Mouse (Mus musculus) liver, adult 2 months (tissue): ENCODE data around the gene Llgl1.

Source experiments
- CTCF ChIP-seq: fragments of 200-500 bp; IDR thresholded peaks from 2 replicates; pipeline ENCODE4 v1.5.1; 2011; ENCODE audit warnings: low read depth, low read length, control low read depth
- POLR2A ChIP-seq: fragments of 200-500 bp; IDR thresholded peaks from 2 replicates; pipeline ENCODE4 v1.6.1; 2011; ENCODE audit warnings: low read length, control low read depth; ENCODE audit not compliant: insufficient read depth; ENCODE audit errors: extremely low read depth

GRCm38 (mm10) chr11:60707672-60708071, 8.1 kb downstream of the Llgl1 start:
- TF ChIP-seq CTCF (no peak), POLR2A (no peak)
